Mouse (Mus musculus) embryonic facial prominence, embryonic 11.5 days (tissue): ENCODE measurements around the gene Flrt1. TPM values are rescaled to one million over a fixed set of nuclear protein-coding genes. Genes with fewer than 3 reads are reported as not detected.

ENCODE experiments used
- ATAC-seq: fragments of 200-750 bp; cut with Nextera tagmentation; replicated peaks from 2 replicates; pipeline ENCODE4 v1.8.0; 2017; ENCODE audit warnings: low read depth; ENCODE audit not compliant: insufficient number of reproducible peaks, low FRiP score, low TSS enrichment
- DNase-seq: peaks from one replicate; pipeline ENCODE4 v3.0.0-alpha.2; 2015; ENCODE audit warnings: low spot score
- H3K27ac ChIP-seq: fragments of 300-500 bp; sonication (generic); replicated peaks from 2 replicates; pipeline ENCODE4 v1.5.1; 2014; ENCODE audit warnings: mild to moderate bottlenecking, low read depth, low read length, control low read depth
- H3K27me3 ChIP-seq: fragments of 300-500 bp; sonication (generic); 2 replicates; pipeline ENCODE4 v1.6.1; 2014; ENCODE audit warnings: mild to moderate bottlenecking, low read length, moderate library complexity, mixed read lengths; ENCODE audit not compliant: control insufficient read depth, insufficient read depth
- H3K36me3 ChIP-seq: fragments of 300-500 bp; sonication (generic); replicated peaks from 2 replicates; pipeline ENCODE4 v1.6.1; 2014; ENCODE audit warnings: low read depth, mild to moderate bottlenecking, low read length, moderate library complexity, mixed read lengths; ENCODE audit not compliant: control insufficient read depth, insufficient read depth
- H3K4me1 ChIP-seq: fragments of 300-500 bp; sonication (generic); 2 replicates; pipeline ENCODE4 v1.6.1; 2014; ENCODE audit warnings: low read length, mixed read lengths; ENCODE audit not compliant: control insufficient read depth, insufficient read depth
- H3K4me2 ChIP-seq: fragments of 300-500 bp; sonication (generic); 2 replicates; pipeline ENCODE4 v1.6.1; 2014; ENCODE audit warnings: low read depth, mild to moderate bottlenecking, control low read depth, low read length, moderate library complexity
- H3K4me3 ChIP-seq: fragments of 300-500 bp; sonication (generic); 2 replicates; pipeline ENCODE4 v1.5.1; 2014; ENCODE audit warnings: low read depth, low read length, control low read depth
- H3K9ac ChIP-seq: fragments of 300-500 bp; sonication (generic); replicated peaks from 2 replicates; pipeline ENCODE4 v1.6.1; 2014; ENCODE audit warnings: mild to moderate bottlenecking, control low read depth, low read length
- H3K9me3 ChIP-seq: fragments of 300-500 bp; sonication (generic); replicated peaks from 2 replicates; pipeline ENCODE4 v1.6.1; 2016; ENCODE audit warnings: mild to moderate bottlenecking, low read length, inconsistent platforms, mixed read lengths; ENCODE audit not compliant: control insufficient read depth
- WGBS: fragments of 180-500 bp; shearing (Covaris S2); extraction: QIAGEN DNeasy Blood & Tissue Kit; methylation state at CpG from one replicate; pipeline ENCODE4 v1.1.7; 2014; 5-methylcytosine and 5-hydroxymethylcytosine counted together
- polyA plus RNA-seq: library from polyadenylated mRNA; unstranded; fragments of >200 nt; fragmentation: Nextera tagmentation; extraction: Ambion mirVana; gene quantifications from 2 replicates; pipeline ENCODE4 v1.2.1, GENCODE M21; 2014

Flrt1 gene
- polyA plus RNA-seq, 1 experiment from 2014 or later, result 3.0 TPM

DNA sequence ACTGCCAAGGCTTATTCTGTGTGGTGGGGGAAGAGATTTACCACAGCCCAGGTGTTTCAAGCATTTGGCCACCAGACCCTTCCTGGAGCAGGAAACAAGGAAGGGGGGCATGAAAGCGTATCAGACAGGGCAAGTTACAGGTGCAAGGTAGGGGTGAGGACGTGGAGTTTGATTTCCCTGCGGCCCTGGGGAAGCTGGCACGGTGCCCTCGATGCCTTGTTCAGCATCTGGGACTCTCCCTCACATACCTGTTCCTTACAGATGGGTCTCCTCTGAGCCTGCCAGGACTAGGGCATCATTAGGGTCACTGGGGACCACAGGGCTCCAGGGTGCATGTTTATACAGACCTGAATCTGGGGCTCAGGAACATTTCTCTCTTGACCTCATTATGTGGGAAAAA, 12.8 kb downstream of the Flrt1 start:
- no peak overlapping the region for H3K4me3 ChIP-seq
- peaks cover 2% of the 10 kb centered on the region; the same call in 1 of the 2 replicates for H3K27me3 ChIP-seq
- H3K27ac ChIP-seq, result no peak overlapping the region
- H3K9ac ChIP-seq, result no peak overlapping the region
- no peak for DNase-seq
- no peak for ATAC-seq
- no peaks in the 10 kb centered on the region for H3K36me3 ChIP-seq
- no peaks in the 10 kb centered on the region for H3K9me3 ChIP-seq
- H3K4me1 ChIP-seq, result peaks cover 4% of the 10 kb centered on the region
- 86% methylated on average over 5 of the region's 5 CpGs for WGBS
- no peak overlapping the region for H3K4me2 ChIP-seq

DNA sequence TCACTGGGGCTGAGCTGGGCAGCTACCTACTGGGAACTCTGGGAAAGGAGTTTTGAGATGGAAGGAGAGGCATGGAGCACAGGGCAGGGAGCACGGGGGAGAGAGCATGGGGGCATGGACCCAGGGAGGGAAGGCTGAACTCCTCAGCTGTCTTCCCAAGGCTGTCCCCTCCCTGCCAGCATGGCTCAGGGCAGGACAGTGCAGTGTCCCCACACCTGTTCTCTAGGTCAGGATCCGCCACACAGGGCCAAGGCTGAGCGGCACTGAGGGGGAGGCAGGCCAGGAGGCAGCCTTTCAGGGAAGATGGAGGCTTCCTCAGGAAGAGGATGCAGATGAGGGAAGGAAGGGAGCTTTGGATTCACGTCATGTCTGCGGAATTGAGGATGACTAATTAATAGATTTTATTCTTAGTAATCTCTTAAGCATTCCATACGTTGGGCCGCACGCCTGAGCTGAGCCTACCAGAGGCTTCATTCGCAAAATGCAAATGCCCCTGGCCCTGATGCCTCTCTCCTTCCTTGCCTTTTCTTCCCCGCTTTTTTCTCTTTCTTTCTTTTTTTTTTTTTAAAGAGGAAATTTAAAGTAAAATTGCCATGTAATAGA, 14.0 kb downstream of the Flrt1 start:
- no peak overlapping the region for H3K4me2 ChIP-seq
- H3K9me3 ChIP-seq, result no peaks in the 10 kb centered on the region
- H3K27ac ChIP-seq, result no peak overlapping the region
- H3K36me3 ChIP-seq, result no peaks in the 10 kb centered on the region
- no peak for ATAC-seq
- no peak overlapping the region for H3K4me3 ChIP-seq
- no peaks in the 10 kb centered on the region; the same call in 1 of the 2 replicates for H3K27me3 ChIP-seq
- 62% methylated on average over 10 of the region's 10 CpGs for WGBS
- H3K9ac ChIP-seq, result no peak overlapping the region
- DNase-seq, result no peak
- H3K4me1 ChIP-seq, result peaks cover 4% of the 10 kb centered on the region

DNA sequence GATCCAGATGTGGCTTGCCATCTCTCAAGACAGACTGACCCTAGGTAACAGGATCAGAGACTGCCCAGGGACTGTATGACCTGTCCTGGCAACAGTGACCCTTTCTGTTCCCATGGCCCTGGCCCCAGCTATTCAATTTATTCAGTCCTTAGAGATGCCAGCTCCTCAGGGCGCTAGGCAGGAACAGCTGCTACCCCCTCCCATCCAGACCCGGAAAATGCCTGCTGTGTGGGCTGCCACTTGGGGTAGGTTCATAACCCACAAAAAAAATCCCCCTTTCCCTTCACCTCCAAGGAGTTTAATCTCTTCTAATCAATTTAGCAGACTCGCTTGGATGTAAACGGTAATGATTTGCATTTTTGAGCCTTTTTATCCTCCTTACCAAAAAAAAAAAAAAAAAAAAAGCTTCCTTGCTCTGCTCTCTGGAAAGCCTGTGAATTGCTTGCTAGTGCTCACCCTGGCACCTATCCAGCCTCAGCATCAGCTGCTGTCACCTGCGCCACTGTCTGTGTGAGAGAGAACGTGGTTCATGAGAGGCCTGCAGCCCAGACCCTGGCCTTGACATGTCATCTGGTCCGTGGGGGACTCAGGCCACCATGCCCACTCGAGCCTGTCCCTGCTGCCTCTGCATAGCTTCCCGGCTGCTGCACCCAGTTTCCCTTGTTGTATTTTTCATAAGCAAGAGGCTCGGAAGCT, 15.0 kb downstream of the Flrt1 start:
- Histone ChIP-seq H3K9me3 (no peaks in the 10 kb centered on the region), H3K4me1 (peaks cover 4% of the 10 kb centered on the region), H3K27ac (no peak overlapping the region), H3K4me2 (no peak overlapping the region), H3K4me3 (no peak overlapping the region), H3K36me3 (no peaks in the 10 kb centered on the region), H3K27me3 (no peaks in the 10 kb centered on the region; the same call in 1 of the 2 replicates), H3K9ac (peak overlapping the region; percentile 28; the same call in 1 of the 2 replicates)
- no peak for DNase-seq
- 27% methylated on average over 10 of the region's 10 CpGs for WGBS
- ATAC-seq, result no peak

DNA sequence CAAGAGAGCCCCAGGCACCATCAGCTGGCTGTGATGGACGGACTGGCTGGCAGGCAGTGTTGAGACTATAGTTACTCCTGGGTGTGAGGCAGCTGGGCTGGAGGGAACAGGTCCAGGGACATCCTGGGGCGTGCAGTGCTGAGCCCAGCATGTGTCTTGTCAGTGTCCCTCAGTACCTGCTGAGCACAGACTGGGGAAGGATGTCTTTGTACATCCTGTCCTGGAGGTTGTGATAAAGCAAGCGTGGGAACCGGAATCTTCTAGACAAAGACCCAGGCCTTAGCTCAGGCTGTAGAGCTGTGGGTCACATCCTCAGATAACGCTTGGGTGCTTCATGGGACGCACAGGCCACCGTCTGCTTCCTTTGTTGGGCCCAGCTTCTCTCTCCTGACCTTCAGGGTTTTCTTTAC, 15.7 kb downstream of the Flrt1 start:
- no peak overlapping the region for H3K27ac ChIP-seq

DNA sequence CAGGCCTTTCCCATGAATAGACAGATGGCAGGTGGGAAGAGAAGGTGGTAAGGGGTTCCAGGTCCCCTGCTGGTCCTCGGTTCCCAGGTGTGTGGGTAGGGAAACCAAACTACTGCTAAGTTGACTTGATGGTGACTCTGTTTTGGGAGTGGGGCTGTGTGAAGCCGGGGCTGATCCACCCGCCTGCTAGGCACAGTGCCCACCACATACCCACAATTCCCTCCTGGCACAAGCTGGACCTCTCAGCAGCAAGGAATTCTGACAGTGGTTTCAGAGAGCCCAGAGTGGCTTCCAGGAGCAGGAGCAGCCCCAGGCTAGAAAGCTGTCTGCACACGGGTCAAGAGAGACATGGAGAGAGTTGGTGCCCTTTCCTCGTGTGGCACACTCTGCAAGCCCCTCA, 16.5 kb downstream of the Flrt1 start:
- H3K9me3 ChIP-seq, result no peaks in the 10 kb centered on the region
- H3K9ac ChIP-seq, result no peak overlapping the region
- peaks cover 4% of the 10 kb centered on the region for H3K4me1 ChIP-seq
- DNase-seq, result no peak
- no peak overlapping the region for H3K27ac ChIP-seq
- H3K4me2 ChIP-seq, result no peak overlapping the region
- H3K36me3 ChIP-seq, result no peaks in the 10 kb centered on the region
- no peak for ATAC-seq
- H3K4me3 ChIP-seq, result no peak overlapping the region
- H3K27me3 ChIP-seq, result no peaks in the 10 kb centered on the region; the same call in 1 of the 2 replicates
- WGBS, result 52% methylated on average over 5 of the region's 5 CpGs

More for the DNA sequence above, 15.7 kb downstream of the Flrt1 start:
- Histone ChIP-seq H3K9me3 (no peaks in the 10 kb centered on the region), H3K27me3 (no peaks in the 10 kb centered on the region; the same call in 1 of the 2 replicates), H3K36me3 (no peaks in the 10 kb centered on the region), H3K4me3 (no peak overlapping the region), H3K4me1 (peaks cover 4% of the 10 kb centered on the region), H3K9ac (no peak overlapping the region), H3K4me2 (no peak overlapping the region)
- ATAC-seq (no peak), DNase-seq (no peak)
- 35% methylated on average over 7 of the region's 7 CpGs for WGBS

DNA sequence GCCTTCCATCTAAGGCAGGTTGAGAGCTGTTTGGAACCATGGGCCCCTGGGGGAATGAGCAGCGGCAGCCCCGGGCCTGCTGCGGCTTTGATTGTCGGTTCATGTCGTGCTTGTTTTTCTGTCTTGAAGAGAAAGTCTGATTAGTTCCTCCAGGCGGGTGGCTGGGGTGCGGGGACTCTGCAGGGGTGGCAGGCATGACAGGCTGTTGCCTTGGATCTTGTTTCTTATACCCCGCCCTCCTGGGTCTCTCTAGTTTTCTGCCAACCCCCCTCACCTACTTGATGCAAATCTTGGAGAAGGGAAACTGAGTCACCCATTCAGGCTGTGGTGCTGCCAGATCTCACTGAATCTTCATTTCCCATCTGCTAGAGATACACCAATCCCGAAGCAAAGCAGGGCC, 17.0 kb downstream of the Flrt1 start:
- peaks cover 4% of the 10 kb centered on the region for H3K4me1 ChIP-seq
- H3K4me2 ChIP-seq, result no peak overlapping the region
- no peaks in the 10 kb centered on the region; the same call in 1 of the 2 replicates for H3K27me3 ChIP-seq
- no peak overlapping the region for H3K27ac ChIP-seq
- no peak for ATAC-seq
- WGBS, result 6% methylated on average over 9 of the region's 9 CpGs
- H3K4me3 ChIP-seq, result no peak overlapping the region
- no peak overlapping the region; the same call in 1 of the 2 replicates for H3K9ac ChIP-seq
- no peaks in the 10 kb centered on the region for H3K36me3 ChIP-seq
- DNase-seq, result no peak
- H3K9me3 ChIP-seq, result no peaks in the 10 kb centered on the region

DNA sequence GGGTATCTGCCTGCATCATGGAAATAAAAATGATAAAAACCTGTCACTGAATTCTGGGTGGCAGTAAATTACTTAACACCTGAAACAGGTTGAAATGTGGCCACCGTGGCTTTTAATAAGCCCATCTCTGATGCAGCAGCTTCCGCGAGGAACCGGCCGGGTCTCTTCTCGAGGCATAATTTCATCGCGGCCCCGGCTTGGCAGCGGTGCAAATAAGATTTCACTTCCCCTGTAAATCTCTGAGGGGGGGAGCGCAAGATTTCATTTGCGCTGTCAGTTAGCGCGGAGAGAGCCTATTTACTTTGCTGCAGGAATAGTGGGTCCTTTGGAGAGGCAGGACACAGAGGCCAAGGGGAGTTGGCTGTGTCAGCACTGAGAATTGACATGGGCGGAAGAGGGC, 20.8 kb downstream of the Flrt1 start:
- no peak for DNase-seq
- no peak for ATAC-seq
- H3K4me2 ChIP-seq, result no peak overlapping the region
- no peaks in the 10 kb centered on the region; the same call in 1 of the 2 replicates for H3K4me1 ChIP-seq
- no peak overlapping the region for H3K27ac ChIP-seq
- 81% methylated on average over 15 of the region's 15 CpGs for WGBS
- H3K4me3 ChIP-seq, result no peak overlapping the region
- H3K9me3 ChIP-seq, result no peaks in the 10 kb centered on the region
- H3K9ac ChIP-seq, result no peak overlapping the region
- no peaks in the 10 kb centered on the region; the same call in 1 of the 2 replicates for H3K27me3 ChIP-seq
- H3K36me3 ChIP-seq, result no peaks in the 10 kb centered on the region
